Mouse (Mus musculus) forebrain, embryonic 11.5 days (tissue): Measurements from ENCODE around the gene Tmem222. TPM values are rescaled to one million over a fixed set of nuclear protein-coding genes. Genes with fewer than 3 reads are reported as not detected.

Experiments used
- ATAC-seq: fragments of 200-750 bp; cut with Nextera tagmentation; replicated peaks from 2 replicates; pipeline ENCODE4 v1.8.0; 2017; ENCODE audit warnings: moderate TSS enrichment; ENCODE audit not compliant: low FRiP score
- DNase-seq: peaks from one replicate; pipeline ENCODE4 v3.0.0-alpha.2; 2017; ENCODE audit warnings: low spot score
- H3K27ac ChIP-seq: fragments of 300-500 bp; sonication (generic); 2 replicates; pipeline ENCODE4 v1.5.1; 2014; ENCODE audit warnings: low read depth, low read length
- H3K27me3 ChIP-seq: fragments of 300-500 bp; sonication (generic); 2 replicates; pipeline ENCODE4 v1.6.1; 2014; ENCODE audit warnings: mild to moderate bottlenecking, low read length, mixed read lengths; ENCODE audit not compliant: control insufficient read depth, insufficient read depth
- H3K36me3 ChIP-seq: fragments of 300-500 bp; sonication (generic); 2 replicates; pipeline ENCODE4 v1.6.1; 2014; ENCODE audit warnings: mild to moderate bottlenecking, low read length, moderate library complexity, mixed read lengths; ENCODE audit not compliant: control insufficient read depth, insufficient read depth
- H3K4me1 ChIP-seq: fragments of 300-500 bp; sonication (generic); replicated peaks from 2 replicates; pipeline ENCODE4 v1.6.1; 2014; ENCODE audit warnings: low read length, mixed read lengths; ENCODE audit not compliant: control insufficient read depth, insufficient read depth
- H3K4me2 ChIP-seq: fragments of 300-500 bp; sonication (generic); 2 replicates; pipeline ENCODE4 v1.6.1; 2014; ENCODE audit warnings: low read depth, mild to moderate bottlenecking, low read length, moderate library complexity, mixed read lengths; ENCODE audit not compliant: severe bottlenecking
- H3K4me3 ChIP-seq: fragments of 300-500 bp; sonication (generic); 2 replicates; pipeline ENCODE4 v1.5.1; 2014; ENCODE audit warnings: low read depth, low read length
- H3K9ac ChIP-seq: fragments of 300-500 bp; sonication (generic); 2 replicates; pipeline ENCODE4 v1.6.1; 2014; ENCODE audit warnings: low read length
- H3K9me3 ChIP-seq: fragments of 300-500 bp; sonication (generic); 2 replicates; pipeline ENCODE4 v1.6.1; 2016; ENCODE audit warnings: low read length, mixed read lengths; ENCODE audit not compliant: control insufficient read depth
- WGBS: fragments of 180-500 bp; shearing (Covaris S2); extraction: QIAGEN DNeasy Blood & Tissue Kit; methylation state at CpG from one replicate; pipeline ENCODE4 v1.1.7; 2014; 5-methylcytosine and 5-hydroxymethylcytosine counted together
- polyA plus RNA-seq: library from polyadenylated mRNA; unstranded; fragments of >200 nt; fragmentation: Nextera tagmentation; extraction: Ambion mirVana; gene quantifications from 2 replicates; pipeline ENCODE4 v1.2.1, GENCODE M21; 2014

Gene Tmem222
- polyA plus RNA-seq, 1 experiment from 2014 or later: 80.6 TPM

GRCm38 (mm10) chr4:133302668-133303067 is 25.1 kb upstream of the Tmem222 start:
- WGBS: 87% methylated on average over 5 of the region's 5 CpGs
- no peak overlapping the region for H3K4me3 ChIP-seq
- H3K36me3 ChIP-seq: no peaks in the 10 kb centered on the region; the same call in 1 of the 2 replicates
- no peak overlapping the region for H3K27ac ChIP-seq
- H3K9me3 ChIP-seq: no peaks in the 10 kb centered on the region
- no peak overlapping the region for H3K4me2 ChIP-seq
- DNase-seq (no peak), ATAC-seq (no peak)
- H3K4me1 ChIP-seq: no peaks in the 10 kb centered on the region; the same call in 1 of the 2 replicates
- no peak overlapping the region for H3K9ac ChIP-seq
- H3K27me3 ChIP-seq: no peaks in the 10 kb centered on the region

DNA sequence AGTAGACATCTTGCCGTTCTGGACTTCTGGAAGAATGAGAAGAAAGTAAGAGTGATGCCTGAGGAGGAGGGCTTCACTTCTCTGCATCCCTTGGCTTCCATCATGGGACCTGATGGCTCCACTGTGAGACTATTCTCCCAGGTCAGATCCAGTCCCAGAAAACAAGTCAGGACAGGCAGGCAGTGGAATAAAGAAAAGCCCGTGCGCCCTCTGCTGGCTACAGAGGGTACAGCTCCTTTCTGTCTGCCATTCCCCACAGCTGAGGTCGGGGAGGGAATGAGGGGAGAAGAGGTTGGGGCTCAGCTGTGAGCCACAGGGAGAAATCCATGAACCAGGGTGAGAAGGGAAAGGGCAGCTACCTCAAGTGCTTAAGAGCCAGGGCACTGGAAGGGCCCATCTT is 24.2 kb upstream of the Tmem222 start:
- Histone ChIP-seq H3K9ac (no peak overlapping the region), H3K27me3 (no peaks in the 10 kb centered on the region), H3K4me2 (no peak overlapping the region), H3K4me1 (no peaks in the 10 kb centered on the region; the same call in 1 of the 2 replicates), H3K27ac (no peak overlapping the region), H3K36me3 (no peaks in the 10 kb centered on the region; the same call in 1 of the 2 replicates), H3K9me3 (no peaks in the 10 kb centered on the region), H3K4me3 (no peak overlapping the region)
- no peak for ATAC-seq
- 24% methylated on average over 4 of the region's 4 CpGs for WGBS
- peak; percentile 90 for DNase-seq

GRCm38 (mm10) chr4:133300421-133300820 is 22.8 kb upstream of the Tmem222 start:
- Histone ChIP-seq H3K9ac (no peak overlapping the region), H3K27me3 (no peaks in the 10 kb centered on the region), H3K9me3 (no peaks in the 10 kb centered on the region), H3K36me3 (no peaks in the 10 kb centered on the region; the same call in 1 of the 2 replicates), H3K27ac (no peak overlapping the region), H3K4me1 (no peaks in the 10 kb centered on the region; the same call in 1 of the 2 replicates), H3K4me3 (no peak overlapping the region), H3K4me2 (no peak overlapping the region)
- ATAC-seq (no peak), DNase-seq (no peak)
- WGBS: 90% methylated on average over 11 of the region's 11 CpGs

GRCm38 (mm10) chr4:133299701-133300100 is 22.1 kb upstream of the Tmem222 start:
- no peak overlapping the region for H3K4me2 ChIP-seq
- H3K27me3 ChIP-seq: no peaks in the 10 kb centered on the region
- H3K36me3 ChIP-seq: no peaks in the 10 kb centered on the region; the same call in 1 of the 2 replicates
- H3K4me1 ChIP-seq: no peaks in the 10 kb centered on the region; the same call in 1 of the 2 replicates
- H3K27ac ChIP-seq: no peak overlapping the region
- H3K9ac ChIP-seq: no peak overlapping the region
- no peak overlapping the region for H3K4me3 ChIP-seq
- 69% methylated on average over 5 of the region's 5 CpGs for WGBS
- H3K9me3 ChIP-seq: no peaks in the 10 kb centered on the region
- DNase-seq (no peak), ATAC-seq (no peak)

DNA sequence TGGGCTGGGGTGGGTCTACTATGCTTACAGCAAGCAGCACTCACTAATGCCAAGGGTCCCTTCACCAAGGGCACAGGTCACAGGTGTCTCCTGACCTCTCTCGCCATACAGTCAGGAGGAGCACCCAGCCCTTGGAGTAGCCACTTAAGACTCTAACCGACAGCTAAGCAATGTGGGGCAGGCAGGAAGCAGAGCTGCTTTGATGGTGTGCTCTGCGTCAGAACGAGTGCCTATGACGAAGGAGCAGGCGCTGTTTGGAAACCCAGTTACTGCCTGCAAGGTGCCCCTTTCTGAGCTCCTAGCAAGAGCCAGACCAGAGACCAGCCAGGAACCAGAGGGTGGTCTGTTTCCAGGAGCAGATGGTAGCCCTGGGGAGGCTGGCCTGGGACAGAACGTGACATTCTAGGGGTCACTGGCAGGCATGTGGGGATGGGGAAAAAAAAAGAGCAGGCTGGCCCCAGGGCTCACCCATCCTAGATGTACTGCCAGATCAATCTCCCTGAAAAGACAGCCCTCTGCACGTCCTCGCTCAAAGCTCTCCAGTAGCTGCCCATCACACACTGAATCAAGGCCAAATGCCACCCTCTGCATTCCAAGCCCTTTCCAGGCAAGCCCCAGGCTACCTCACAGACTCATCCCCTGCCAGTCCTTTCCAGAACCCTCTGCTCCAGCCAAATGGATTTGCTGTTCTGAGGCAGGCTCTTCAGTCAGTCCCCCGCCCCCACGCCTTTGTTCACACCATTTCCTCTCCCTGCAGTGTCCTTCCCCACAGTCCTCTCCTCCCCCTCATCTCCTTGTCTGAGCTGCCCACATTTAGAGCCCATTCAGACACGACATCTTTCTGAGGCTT is 21.1 kb upstream of the Tmem222 start:
- Histone ChIP-seq H3K4me3 (no peak overlapping the region), H3K27me3 (no peaks in the 10 kb centered on the region), H3K9me3 (no peaks in the 10 kb centered on the region), H3K9ac (no peak overlapping the region), H3K27ac (0 out of 2 replicates have a peak overlapping the region, but pooled peaks have one; percentile 12), H3K4me2 (no peak overlapping the region), H3K36me3 (no peaks in the 10 kb centered on the region; the same call in 1 of the 2 replicates), H3K4me1 (peaks cover 5% of the 10 kb centered on the region)
- 39% methylated on average over 12 of the region's 12 CpGs for WGBS
- DNase-seq: no peak
- ATAC-seq: no peak

GRCm38 (mm10) chr4:133297801-133298238 is 20.2 kb upstream of the Tmem222 start:
- peak; percentile 79; the same call in 1 of the 2 replicates for ATAC-seq
- Histone ChIP-seq H3K9me3 (no peaks in the 10 kb centered on the region), H3K27me3 (no peaks in the 10 kb centered on the region), H3K27ac (no peak overlapping the region), H3K36me3 (no peaks in the 10 kb centered on the region; the same call in 1 of the 2 replicates), H3K4me1 (peaks cover 14% of the 10 kb centered on the region), H3K4me3 (no peak overlapping the region), H3K4me2 (no peak overlapping the region), H3K9ac (no peak overlapping the region)
- peak; percentile 88 for DNase-seq
- 5% methylated on average over 5 of the region's 5 CpGs for WGBS

DNA sequence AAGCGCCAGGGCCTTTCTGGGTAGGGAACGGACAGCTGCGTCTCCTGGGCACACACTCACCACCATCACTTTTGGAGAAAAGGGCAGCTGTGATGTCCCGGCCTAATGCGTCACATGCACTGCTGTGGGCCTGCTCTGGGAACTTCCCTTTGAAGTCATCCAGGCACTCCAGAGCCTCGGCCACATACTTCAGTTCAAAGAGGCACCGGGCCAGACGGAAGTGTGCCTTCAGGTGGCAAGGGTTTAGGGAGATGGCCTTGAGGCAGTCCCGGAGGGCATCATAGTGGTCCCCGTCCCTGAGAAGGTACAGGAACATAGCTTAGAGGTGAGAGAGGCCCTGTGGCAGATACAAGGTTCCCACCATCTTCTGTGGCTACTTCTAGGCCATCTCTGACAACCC is 19.8 kb upstream of the Tmem222 start:
- Histone ChIP-seq H3K4me2 (no peak overlapping the region), H3K27ac (no peak overlapping the region), H3K9ac (no peak overlapping the region), H3K27me3 (no peaks in the 10 kb centered on the region), H3K9me3 (no peaks in the 10 kb centered on the region), H3K36me3 (no peaks in the 10 kb centered on the region; the same call in 1 of the 2 replicates), H3K4me3 (no peak overlapping the region), H3K4me1 (peaks cover 16% of the 10 kb centered on the region)
- ATAC-seq: no peak
- no peak for DNase-seq
- WGBS: 74% methylated on average over 10 of the region's 10 CpGs

DNA sequence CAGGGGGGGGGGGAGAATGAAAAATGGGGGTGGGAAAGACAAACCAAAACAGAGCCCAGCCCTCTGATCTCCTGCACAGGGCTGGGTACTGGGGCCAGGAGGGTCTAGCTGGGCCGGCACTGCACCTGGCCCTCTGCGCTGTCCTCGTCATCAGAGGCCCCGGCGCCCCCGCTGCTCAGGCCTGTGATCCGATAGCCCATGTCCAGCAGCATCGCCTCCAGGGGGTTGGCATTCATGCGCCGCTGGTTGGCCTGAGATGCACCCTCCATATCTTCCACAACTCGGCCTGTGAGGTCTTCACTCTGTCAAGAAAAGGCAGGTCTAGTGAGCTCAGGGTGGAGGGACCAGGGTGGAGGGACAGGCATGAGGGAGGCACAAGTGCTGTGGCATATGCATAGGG is 16.5 kb upstream of the Tmem222 start:
- Histone ChIP-seq H3K4me2 (no peak overlapping the region), H3K9ac (peak overlapping the region; percentile 12; the same call in 1 of the 2 replicates), H3K4me1 (peaks cover 18% of the 10 kb centered on the region), H3K9me3 (no peaks in the 10 kb centered on the region), H3K4me3 (no peak overlapping the region), H3K27me3 (no peaks in the 10 kb centered on the region), H3K36me3 (no peaks in the 10 kb centered on the region), H3K27ac (no peak overlapping the region)
- ATAC-seq (no peak), DNase-seq (no peak)
- WGBS: 19% methylated on average over 11 of the region's 11 CpGs
